Mouse (Mus musculus): ENCODE measurements around the gene Gm21972.

Gene Gm21972

DNA sequence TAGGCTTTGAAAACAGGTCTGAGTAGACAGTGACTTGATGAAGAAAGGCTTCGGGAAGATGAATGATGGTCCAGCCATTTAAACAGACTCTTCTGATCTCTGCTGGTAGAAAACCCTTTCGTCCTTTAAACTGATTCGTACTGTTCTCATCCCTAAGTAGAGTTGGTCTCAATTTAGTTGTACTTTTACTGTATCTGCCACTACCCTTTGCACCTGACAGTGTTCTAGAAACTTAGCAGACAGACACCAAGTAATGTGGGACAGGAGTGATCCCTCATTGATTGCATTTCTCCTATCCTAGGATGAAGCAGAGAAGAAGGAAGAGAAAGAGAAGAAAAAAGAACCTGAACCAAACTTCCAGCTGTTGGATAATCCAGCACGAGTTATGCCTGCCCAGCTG lies at the start of gene Gm21972:
Gm21972 (plus strand) TSS at position 301 of the 400 bp plus-strand sequence.
- no peak for DNase-seq (ENCODE audit: extremely low spot score, low spot score)

GRCm38 (mm10) chr1:86094413-86094812 lies 39.0 kb upstream of the Gm21972 start:
- DNase-seq (ENCODE audit: extremely low spot score, low spot score) = no peak

GRCm38 (mm10) chr1:86105054-86105453 lies 28.4 kb upstream of the Gm21972 start:
- no peak for DNase-seq (ENCODE audit: extremely low spot score, low spot score)

GRCm38 (mm10) chr1:86111779-86112178 lies 21.7 kb upstream of the Gm21972 start, which contains the start of gene Htr2b:
Htr2b (minus strand) TSS chr1:86111970.
- no peak for DNase-seq (ENCODE audit: extremely low spot score, low spot score)

DNA sequence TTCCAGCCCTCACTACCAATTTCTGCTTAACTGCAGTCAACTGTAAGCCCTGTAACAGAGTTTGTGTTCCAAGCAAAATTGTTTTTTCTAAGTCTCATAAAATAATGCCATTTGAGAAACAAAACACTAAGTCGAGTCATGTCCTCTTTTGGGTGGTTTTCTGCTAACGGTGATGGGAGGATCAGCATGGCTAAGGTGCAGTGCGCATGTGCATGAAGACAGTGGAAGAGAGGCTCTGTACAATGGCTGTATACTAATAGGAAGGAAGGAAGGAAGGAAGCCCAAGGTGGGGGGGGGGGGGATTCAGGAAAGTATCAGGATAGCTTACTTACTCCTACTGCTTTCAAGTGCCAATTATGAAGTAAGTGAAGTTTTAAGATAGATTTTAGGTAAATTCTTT lies 19.3 kb upstream of the Gm21972 start:
- no peak for DNase-seq (ENCODE audit: extremely low spot score, low spot score)

- DNase-seq (ENCODE audit: extremely low spot score, low spot score) = no peak
These were observed 13.9 kb upstream of the Gm21972 start for GRCm38 (mm10) chr1:86119549-86119948.

- DNase-seq (ENCODE audit: extremely low spot score, low spot score) = no peak
These were observed 7.4 kb upstream of the Gm21972 start for GRCm38 (mm10) chr1:86126036-86126435.

- no peak for DNase-seq (ENCODE audit: extremely low spot score, low spot score)
These were observed 1.9 kb downstream of the Gm21972 start for GRCm38 (mm10) chr1:86135315-86135714.

DNA sequence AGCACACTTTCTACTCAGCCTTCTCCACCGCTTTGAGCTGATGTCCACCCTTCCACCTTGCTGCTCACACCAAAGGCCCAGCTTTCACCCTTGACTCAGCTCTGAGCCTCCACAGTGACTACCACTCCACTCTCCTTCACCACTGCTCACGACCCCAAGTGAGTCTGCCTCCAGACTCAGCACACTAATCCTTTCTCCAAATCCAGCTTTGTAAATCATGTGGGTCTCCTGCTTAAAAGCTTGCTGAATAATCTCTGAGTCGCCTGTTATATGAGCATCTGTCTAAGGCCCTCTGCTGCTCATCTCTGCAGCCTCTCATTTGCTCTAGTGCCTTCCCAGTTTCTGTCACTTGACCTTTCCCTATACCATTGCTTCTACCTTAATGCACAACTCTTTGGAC lies 7.6 kb downstream of the Gm21972 start:
- DNase-seq (ENCODE audit: extremely low spot score, low spot score) = no peak

GRCm38 (mm10) chr1:86143165-86143564 lies 9.7 kb downstream of the Gm21972 start:
- DNase-seq (ENCODE audit: extremely low spot score, low spot score) = no peak

GRCm38 (mm10) chr1:86144001-86144944 lies 10.8 kb downstream of the Gm21972 start:
- no peak for DNase-seq (ENCODE audit: extremely low spot score, low spot score)

DNA sequence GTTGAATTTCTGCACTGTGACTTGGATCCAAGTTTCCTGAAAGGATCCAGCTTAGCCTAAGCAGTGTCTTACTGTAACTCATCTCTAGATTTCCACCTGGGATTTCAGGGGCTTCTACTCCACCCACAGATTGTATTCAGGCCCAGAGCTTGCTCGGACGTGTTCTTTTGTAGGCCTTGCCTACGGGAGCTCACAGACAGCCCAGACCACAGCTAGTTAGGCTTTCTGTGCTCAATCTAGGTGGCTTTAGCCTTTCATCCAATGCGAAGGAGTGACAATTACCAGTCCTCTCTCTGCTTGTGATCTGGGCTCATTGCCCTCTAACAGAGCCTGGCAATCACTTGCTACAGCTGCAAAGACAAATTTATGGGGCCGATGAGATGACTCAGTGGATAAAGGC lies 12.9 kb downstream of the Gm21972 start:
- DNase-seq (ENCODE audit: extremely low spot score, low spot score) = no peak

DNA sequence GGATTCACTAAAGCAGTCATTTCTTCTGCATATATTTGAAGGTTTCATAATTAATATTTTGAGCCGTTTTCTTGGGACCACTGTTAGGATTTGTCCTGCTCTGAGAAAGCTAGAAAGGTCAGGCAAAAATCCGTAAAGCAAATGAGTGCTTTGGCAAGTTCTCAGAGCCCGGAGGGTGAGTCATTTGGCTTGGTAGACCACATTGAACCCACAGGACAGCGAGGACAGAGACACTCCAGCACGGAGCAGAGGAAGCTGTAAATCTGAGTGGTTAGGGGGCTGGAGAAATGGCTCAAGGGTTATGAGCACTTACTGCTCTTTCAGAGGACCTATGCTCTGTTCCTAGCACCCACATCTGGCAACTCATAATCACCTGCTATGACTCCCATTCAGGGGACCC lies 14.1 kb downstream of the Gm21972 start:
- no peak for DNase-seq (ENCODE audit: extremely low spot score, low spot score)

GRCm38 (mm10) chr1:86148161-86148560 lies 14.7 kb downstream of the Gm21972 start:
- no peak for DNase-seq (ENCODE audit: extremely low spot score, low spot score)

GRCm38 (mm10) chr1:86150929-86151328 lies 17.5 kb downstream of the Gm21972 start:
- DNase-seq (ENCODE audit: extremely low spot score, low spot score) = no peak

- DNase-seq (ENCODE audit: extremely low spot score, low spot score) = no peak
These were observed 17.9 kb downstream of the Gm21972 start for GRCm38 (mm10) chr1:86151376-86151775.

DNA sequence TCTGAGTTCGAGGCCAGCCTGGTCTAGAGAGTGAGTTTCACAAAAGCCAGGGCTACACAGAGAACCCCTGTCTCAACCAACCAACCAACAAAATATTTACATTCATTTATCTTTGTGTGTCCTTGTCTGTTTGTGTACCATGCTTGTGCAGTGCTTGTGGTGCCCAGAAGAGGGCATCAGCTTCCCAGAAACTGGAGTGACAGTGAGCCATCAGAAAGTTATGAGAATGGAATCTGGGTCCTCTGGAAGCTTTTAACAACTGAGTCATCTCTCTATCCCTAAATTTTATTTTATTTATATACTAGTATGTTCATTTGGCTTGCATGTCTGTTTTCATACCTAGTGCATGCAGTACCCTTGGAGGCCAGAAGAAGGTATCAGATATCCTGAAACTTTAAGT lies 19.2 kb downstream of the Gm21972 start:
- DNase-seq (ENCODE audit: extremely low spot score, low spot score) = no peak

DNA sequence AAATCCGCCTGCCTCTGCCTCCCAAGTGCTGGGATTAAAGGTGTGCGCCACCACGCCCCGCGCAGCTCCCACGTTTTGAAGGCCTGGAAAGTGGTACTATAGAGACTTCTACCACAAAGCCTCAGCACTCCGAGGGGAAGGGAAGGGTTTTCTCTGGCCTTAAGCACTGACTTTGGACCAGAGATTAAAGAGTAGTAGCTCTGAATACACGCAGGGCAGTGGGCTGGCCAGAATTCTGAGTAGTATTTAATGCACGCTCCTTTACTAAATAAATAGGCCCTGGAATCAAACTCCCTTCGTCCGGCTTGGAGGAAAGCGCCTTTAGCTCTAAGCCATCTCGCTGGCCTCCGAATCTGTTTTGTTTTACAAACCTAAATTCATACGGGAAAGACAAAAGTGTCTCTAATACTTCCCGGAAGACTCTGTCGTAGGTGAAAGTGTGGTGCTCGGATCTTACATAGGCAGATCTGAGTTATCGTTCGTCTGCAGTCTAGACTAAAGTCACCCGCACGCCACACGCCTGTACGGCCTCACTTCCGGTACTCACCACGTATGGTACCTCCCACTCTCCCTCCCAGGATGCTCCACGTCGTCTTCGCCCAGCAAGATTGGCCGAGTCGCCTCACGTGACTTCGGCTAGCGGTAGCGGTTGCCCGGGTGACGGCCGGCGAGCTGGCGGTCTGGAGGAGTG lies 20.8 kb downstream of the Gm21972 start, which contains the start of gene Armc9:
Armc9 (plus strand) TSS at position 648 of the 691 bp plus-strand sequence.
- peak; percentile 94 for DNase-seq (ENCODE audit: extremely low spot score, low spot score)

DNA sequence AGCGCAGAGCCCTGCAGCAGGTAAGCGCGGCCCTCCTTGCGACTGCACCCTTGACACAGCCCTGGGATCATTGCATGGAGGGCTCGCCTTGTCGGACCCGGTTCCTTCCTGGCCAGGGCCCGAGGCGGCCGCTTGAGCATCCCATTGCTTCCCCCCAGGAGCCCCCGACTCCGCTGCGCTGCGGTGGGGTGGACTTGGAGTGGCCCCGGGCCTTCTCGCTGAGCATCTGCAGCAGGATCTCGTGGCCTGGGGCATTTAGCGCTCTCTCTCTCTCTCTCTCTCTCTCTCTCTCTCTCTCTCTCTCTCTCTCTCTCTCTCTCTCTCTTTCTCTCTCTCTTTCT lies 21.4 kb downstream of the Gm21972 start:
- no peak for DNase-seq (ENCODE audit: extremely low spot score, low spot score)

GRCm38 (mm10) chr1:86156075-86156474 lies 22.6 kb downstream of the Gm21972 start:
- DNase-seq (ENCODE audit: extremely low spot score, low spot score) = no peak

GRCm38 (mm10) chr1:86156595-86156994 lies 23.2 kb downstream of the Gm21972 start:
- DNase-seq (ENCODE audit: extremely low spot score, low spot score) = no peak

GRCm38 (mm10) chr1:86160059-86160458 lies 26.6 kb downstream of the Gm21972 start:
- no peak for DNase-seq (ENCODE audit: extremely low spot score, low spot score)
